ENCODE assay signal across 10 mouse cellular contexts in genomic region chr11:69687061-69687460, GRCm38 (mm10). TPM values are rescaled to one million over a fixed set of nuclear protein-coding genes. Genes with fewer than 3 reads are reported as not detected.
DNase-seq lines count a peak whose midpoint lies in the region; ATAC-seq and TF ChIP-seq lines count a peak whose summit lies in the region.
"Had no signal": no experiment of that assay in that cellular context is flagged by ENCODE, and none has a peak within 500 bp of the region (broad histone marks: within the 10 kb centered on the region; RNA-seq: fewer than 3 reads in every experiment).

No protein-coding gene starts in this region.

- no peaks in the 10 kb centered on the region for H3K27me3 ChIP-seq in heart, embryonic 14.5 days (ENCODE audit: control insufficient read depth, insufficient read depth, low read length)
- H3K27me3 ChIP-seq in lung, embryonic 15.5 days: no peaks in the 10 kb centered on the region
- H3K27me3 ChIP-seq in hindbrain, postnatal 0 days (ENCODE audit: insufficient read depth, low read length): no peaks in the 10 kb centered on the region
- H3K27me3 ChIP-seq in midbrain, embryonic 13.5 days: peaks cover 13% of the 10 kb centered on the region; the same call in 1 of the 2 replicates

- H3K9ac ChIP-seq in heart, embryonic 14.5 days (ENCODE audit: low read length): peak overlapping the region; percentile 50; the same call in 1 of the 2 replicates
- peak overlapping the region; percentile 16; the same call in 1 of the 2 replicates for H3K9ac ChIP-seq in lung, embryonic 15.5 days
- no peak overlapping the region for H3K9ac ChIP-seq in hindbrain, postnatal 0 days (replicated peaks; ENCODE audit: low read length)
- H3K9ac ChIP-seq in midbrain, embryonic 13.5 days (replicated peaks): peak overlapping the region; percentile 44; the same call in 1 of the 2 replicates

- H3K27ac ChIP-seq in heart, embryonic 14.5 days (replicated peaks in 1 of 2; ENCODE audit: control insufficient read depth in 1 of 2, insufficient read depth in 1 of 2, low read depth in 2 of 2, low read length in 2 of 2): peak overlapping the region in 1 of 2 experiments; percentile 86; a peak in 1 of 4 replicates
- H3K27ac ChIP-seq in lung, embryonic 15.5 days: peak overlapping the region; percentile 93
- H3K27ac ChIP-seq in hindbrain, postnatal 0 days: 0 out of 2 replicates have a peak overlapping the region, but pooled peaks have one; percentile 79
- no peak overlapping the region for H3K27ac ChIP-seq in midbrain, embryonic 13.5 days

- no peak for TF ChIP-seq POLR2A in lung, adult 2 months (IDR thresholded peaks at IDR 0.05; ENCODE audit: borderline replicate concordance, extremely low read depth, low read depth, low read length)

- H3K4me2 ChIP-seq in heart, embryonic 14.5 days (ENCODE audit: low read length): no peak overlapping the region
- H3K4me2 ChIP-seq in lung, embryonic 15.5 days: peak overlapping the region; percentile 45; the same call in 1 of the 2 replicates
- no peak overlapping the region for H3K4me2 ChIP-seq in hindbrain, postnatal 0 days (ENCODE audit: low read depth, low read length)
- no peak overlapping the region for H3K4me2 ChIP-seq in midbrain, embryonic 13.5 days (replicated peaks)

- DNase-seq in heart, adult 8-10 months (ENCODE audit: low spot score): no peak
- DNase-seq in lung, adult 2 months: no peak
- no peak for DNase-seq in hindbrain, postnatal 0 days (ENCODE audit: low spot score)
- DNase-seq in B cell, adult 2 months: no peak
- DNase-seq in spleen, postnatal 4 days (ENCODE audit: low spot score in 2 of 2): no peak
- DNase-seq: right cerebral cortex, postnatal 25 days had no signal

- H3K9me3 ChIP-seq in heart, embryonic 14.5 days (ENCODE audit: control insufficient read depth, low read length): no peaks in the 10 kb centered on the region
- H3K9me3 ChIP-seq in lung, embryonic 15.5 days: no peaks in the 10 kb centered on the region
- no peaks in the 10 kb centered on the region for H3K9me3 ChIP-seq in hindbrain, postnatal 0 days (ENCODE audit: low read length)
- H3K9me3 ChIP-seq in midbrain, embryonic 13.5 days: no peaks in the 10 kb centered on the region

- WGBS in heart, embryonic 14.5 days: 47% methylated on average over 5 of the region's 5 CpGs
- WGBS in lung, embryonic 15.5 days: 44% methylated on average over 5 of the region's 5 CpGs
- 56% methylated on average over 5 of the region's 5 CpGs for WGBS in lung, adult 2 months
- 62% methylated on average over 5 of the region's 5 CpGs for WGBS in hindbrain, postnatal 0 days
- WGBS in midbrain, embryonic 13.5 days: 56% methylated on average over 5 of the region's 5 CpGs

- no peak for TF ChIP-seq CTCF in lung, adult 2 months (IDR thresholded peaks at IDR 0.05; ENCODE audit: insufficient read depth, low read length)
- no peak for TF ChIP-seq CTCF in hindbrain, postnatal 0 days (IDR thresholded peaks at IDR 0.05; ENCODE audit: low read depth)

- H3K36me3 ChIP-seq in heart, embryonic 14.5 days (ENCODE audit: control insufficient read depth, insufficient read depth, low read length): no peaks in the 10 kb centered on the region
- no peaks in the 10 kb centered on the region for H3K36me3 ChIP-seq in lung, embryonic 15.5 days
- no peaks in the 10 kb centered on the region for H3K36me3 ChIP-seq in hindbrain, postnatal 0 days (ENCODE audit: insufficient read depth, low read length)
- H3K36me3 ChIP-seq in midbrain, embryonic 13.5 days: no peaks in the 10 kb centered on the region

- H3K4me1 ChIP-seq in heart, embryonic 14.5 days (ENCODE audit: control insufficient read depth in 2 of 2, insufficient read depth in 2 of 2, low read length in 2 of 2): peaks cover 16 to 23% of the 10 kb centered on the region in 2 experiments
- H3K4me1 ChIP-seq in lung, embryonic 15.5 days: peaks cover 39% of the 10 kb centered on the region
- H3K4me1 ChIP-seq in lung, adult 2 months (ENCODE audit: control insufficient read depth, insufficient read depth, low read length): peaks cover 29% of the 10 kb centered on the region
- H3K4me1 ChIP-seq in hindbrain, postnatal 0 days (ENCODE audit: insufficient read depth, low read length): peaks cover 18% of the 10 kb centered on the region; the same call in 1 of the 2 replicates
- peaks cover 18% of the 10 kb centered on the region for H3K4me1 ChIP-seq in midbrain, embryonic 13.5 days (replicated peaks)

- no peak overlapping the region for H3K4me3 ChIP-seq in heart, embryonic 14.5 days (ENCODE audit: control insufficient read depth in 1 of 2, insufficient read depth in 1 of 2, low read depth in 1 of 2, low read length in 2 of 2)
- H3K4me3 ChIP-seq in lung, embryonic 15.5 days: no peak overlapping the region
- no peak overlapping the region for H3K4me3 ChIP-seq in lung, adult 2 months (replicated peaks; ENCODE audit: extremely low read depth, low read depth, low read length)
- H3K4me3 ChIP-seq in hindbrain, postnatal 0 days (ENCODE audit: low read length): no peak overlapping the region
- no peak overlapping the region for H3K4me3 ChIP-seq in midbrain, embryonic 13.5 days (replicated peaks)
- H3K4me3 ChIP-seq: erythroblast, embryonic 14.5 days had no signal

- no peak for ATAC-seq in heart, embryonic 14.5 days (ENCODE audit: insufficient number of reproducible peaks, insufficient read depth, low FRiP score, low read depth)
- ATAC-seq in lung, embryonic 15.5 days (ENCODE audit: borderline replicate concordance, extremely low read depth, low FRiP score, low TSS enrichment): no peak
- no peak for ATAC-seq in hindbrain, postnatal 0 days
- ATAC-seq in midbrain, embryonic 13.5 days: no peak

RNA-seq across cellular contexts. Expression of gene Tnfsf13, which starts 1.5 kb away (rescaled TPM):
- polyA plus RNA-seq in heart, embryonic 14.5 days (2014; fragmentation: Nextera tagmentation; extraction: Ambion mirVana): 0.24 and 0.63 TPM in 2 replicates
- 1 to 10 TPM; 2.6 to 4.3 (median 2.9) TPM for total RNA-seq in heart, adult 8-10 months (2022)
- polyA plus RNA-seq in lung, embryonic 15.5 days (2015; fragmentation: Nextera tagmentation; extraction: Ambion mirVana): 1.0 and 1.1 TPM in 2 replicates
- 16.2 and 21.3 TPM in 2 replicates for polyA plus RNA-seq in lung, adult 2 months (2012; rRNA removed)
- 0.14 and 1.8 TPM in 2 replicates for total RNA-seq in hindbrain, postnatal 0 days (2014; rRNA removed)
- 0.76 and 0.98 TPM in 2 replicates for polyA plus RNA-seq in hindbrain, postnatal 0 days (2015; fragmentation: Nextera tagmentation; extraction: Ambion mirVana)
- polyA plus RNA-seq in midbrain, embryonic 13.5 days (2015; fragmentation: Nextera tagmentation; extraction: Ambion mirVana): 0.36 TPM in 1 of 2 replicates, not detected in the other
- polyA plus RNA-seq: erythroblast, embryonic 14.5 days had no signal

RNA-seq across cellular contexts. Expression of gene Senp3, which starts 5.2 kb away (rescaled TPM):
- polyA plus RNA-seq in heart, embryonic 14.5 days (2014; fragmentation: Nextera tagmentation; extraction: Ambion mirVana): 43.2 and 59.4 TPM in 2 replicates
- total RNA-seq in heart, adult 8-10 months (2022): 10 to 100 TPM; 27.2 to 40.0 (median 28.7) TPM
- polyA plus RNA-seq in lung, embryonic 15.5 days (2015; fragmentation: Nextera tagmentation; extraction: Ambion mirVana): 72.5 and 81.1 TPM in 2 replicates
- polyA plus RNA-seq in lung, adult 2 months (2012; rRNA removed): 43.6 and 55.0 TPM in 2 replicates
- total RNA-seq in hindbrain, postnatal 0 days (2014; rRNA removed): 68.6 and 90.4 TPM in 2 replicates
- 69.2 and 69.3 TPM in 2 replicates for polyA plus RNA-seq in hindbrain, postnatal 0 days (2015; fragmentation: Nextera tagmentation; extraction: Ambion mirVana)
- polyA plus RNA-seq in midbrain, embryonic 13.5 days (2015; fragmentation: Nextera tagmentation; extraction: Ambion mirVana): 101 and 103 TPM in 2 replicates

RNA-seq across cellular contexts. Expression of gene Tnfsf12, which starts 8.6 kb away (rescaled TPM):
- 7.7 and 10.3 TPM in 2 replicates for polyA plus RNA-seq in heart, embryonic 14.5 days (2014; fragmentation: Nextera tagmentation; extraction: Ambion mirVana)
- total RNA-seq in heart, adult 8-10 months (2022): 10 to 100 TPM; 14.9 to 19.6 (median 17.5) TPM
- polyA plus RNA-seq in lung, embryonic 15.5 days (2015; fragmentation: Nextera tagmentation; extraction: Ambion mirVana): 8.3 and 8.9 TPM in 2 replicates
- 84.2 and 98.8 TPM in 2 replicates for polyA plus RNA-seq in lung, adult 2 months (2012; rRNA removed)
- total RNA-seq in hindbrain, postnatal 0 days (2014; rRNA removed): 3.1 and 7.1 TPM in 2 replicates
- polyA plus RNA-seq in hindbrain, postnatal 0 days (2015; fragmentation: Nextera tagmentation; extraction: Ambion mirVana): 5.0 and 6.0 TPM in 2 replicates
- 0.98 and 1.2 TPM in 2 replicates for polyA plus RNA-seq in midbrain, embryonic 13.5 days (2015; fragmentation: Nextera tagmentation; extraction: Ambion mirVana)

RNA-seq across cellular contexts. Expression of gene Tnfsfm13, which starts 8.8 kb away (rescaled TPM):
- polyA plus RNA-seq in heart, embryonic 14.5 days (2014; fragmentation: Nextera tagmentation; extraction: Ambion mirVana): 2.5 and 6.8 TPM in 2 replicates
- 1 to 10 TPM; 1.4 to 4.2 (median 3.1) TPM for total RNA-seq in heart, adult 8-10 months (2022)
- polyA plus RNA-seq in lung, embryonic 15.5 days (2015; fragmentation: Nextera tagmentation; extraction: Ambion mirVana): 4.3 and 5.9 TPM in 2 replicates
- polyA plus RNA-seq in lung, adult 2 months (2012; rRNA removed): 12.7 and 20.0 TPM in 2 replicates
- 0.94 and 4.6 TPM in 2 replicates for total RNA-seq in hindbrain, postnatal 0 days (2014; rRNA removed)
- 2.0 and 2.8 TPM in 2 replicates for polyA plus RNA-seq in hindbrain, postnatal 0 days (2015; fragmentation: Nextera tagmentation; extraction: Ambion mirVana)
- polyA plus RNA-seq in midbrain, embryonic 13.5 days (2015; fragmentation: Nextera tagmentation; extraction: Ambion mirVana): 0.64 and 1.2 TPM in 2 replicates
- polyA plus RNA-seq: erythroblast, embryonic 14.5 days had no signal

RNA-seq across cellular contexts. Expression of gene Eif4a1, which starts 14.8 kb away (rescaled TPM):
- polyA plus RNA-seq in heart, embryonic 14.5 days (2014; fragmentation: Nextera tagmentation; extraction: Ambion mirVana): 313 and 403 TPM in 2 replicates
- total RNA-seq in heart, adult 8-10 months (2022): 100 to 1,000 TPM; 162 to 194 (median 186) TPM
- 595 and 603 TPM in 2 replicates for polyA plus RNA-seq in lung, embryonic 15.5 days (2015; fragmentation: Nextera tagmentation; extraction: Ambion mirVana)
- polyA plus RNA-seq in lung, adult 2 months (2012; rRNA removed): 152 and 265 TPM in 2 replicates
- 696 and 745 TPM in 2 replicates for total RNA-seq in hindbrain, postnatal 0 days (2014; rRNA removed)
- polyA plus RNA-seq in hindbrain, postnatal 0 days (2015; fragmentation: Nextera tagmentation; extraction: Ambion mirVana): 427 and 463 TPM in 2 replicates
- 581 and 595 TPM in 2 replicates for polyA plus RNA-seq in midbrain, embryonic 13.5 days (2015; fragmentation: Nextera tagmentation; extraction: Ambion mirVana)
